Mouse (Mus musculus): ENCODE results near the gene Sirt2.

DNA sequence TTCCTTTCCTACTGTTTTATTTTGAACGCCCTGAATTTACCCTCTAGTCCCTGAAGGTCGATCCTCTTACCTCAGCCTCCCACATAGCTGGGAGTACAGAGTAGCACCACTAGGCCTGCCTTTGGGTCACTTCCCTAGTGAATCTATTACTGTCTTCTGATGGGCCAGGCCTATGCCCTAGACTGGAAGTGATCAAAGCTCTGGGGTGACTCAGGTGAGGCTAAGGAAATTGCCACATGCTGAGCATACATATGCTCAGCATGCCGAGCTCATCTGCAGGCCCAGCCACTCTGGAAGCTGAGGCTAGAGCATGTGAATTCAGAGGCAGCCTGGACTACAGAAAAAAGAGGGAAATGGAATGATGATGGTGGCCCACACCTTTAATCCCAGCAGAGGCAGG, 6.6 kb downstream of the Sirt2 start:
- no peak for TF ChIP-seq CTCF (conservative IDR thresholded peaks at IDR 0.05 in 1 of 2, IDR thresholded peaks at IDR 0.05 in 1 of 2; ENCODE audit: low read depth in 2 of 2, low read length in 2 of 2)
- no peak for TF ChIP-seq E2F4 (IDR thresholded peaks at IDR 0.05; ENCODE audit: insufficient replicate concordance, low read depth, low read length)
- no peak for TF ChIP-seq TCF12 (IDR thresholded peaks at IDR 0.05; ENCODE audit: low read depth, low read length)
- TF ChIP-seq USF1 (IDR thresholded peaks at IDR 0.05; ENCODE audit: low read depth, low read length) = no peak
- no peak for TF ChIP-seq MYC (IDR thresholded peaks at IDR 0.05; ENCODE audit: low read depth, low read length)
- TF ChIP-seq HCFC1 (IDR thresholded peaks at IDR 0.05; ENCODE audit: low read depth, low read length) = no peak
- no peak for TF ChIP-seq POLR2A (IDR thresholded peaks at IDR 0.05; ENCODE audit: low read depth, low read length)
